Mouse (Mus musculus): ENCODE results near the gene Tprgl. TPM values are rescaled to one million over a fixed set of nuclear protein-coding genes. Genes with fewer than 3 reads are reported as not detected.

Tprgl gene
- polyA plus RNA-seq, 1 experiment from 2014 or later: 164 TPM

DNA sequence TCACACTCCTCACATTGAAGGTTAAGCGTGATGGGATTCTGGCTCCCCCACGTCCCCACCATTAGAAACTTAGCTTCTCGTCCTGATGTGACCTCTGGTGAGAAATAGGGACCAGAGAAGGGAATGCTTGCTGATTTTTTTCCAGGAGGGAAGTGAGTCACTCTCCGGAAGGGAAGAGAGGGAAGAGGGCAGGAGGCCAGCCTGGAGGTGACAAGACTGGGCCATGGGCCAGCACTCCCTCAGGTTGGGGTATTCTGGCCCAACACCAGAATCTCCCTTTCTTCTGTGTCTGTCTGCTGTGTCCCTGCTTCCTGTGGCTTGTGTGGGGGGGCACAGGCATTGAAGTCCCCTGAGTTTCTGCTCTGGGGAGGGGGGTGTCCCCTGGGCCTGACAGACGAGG, 23.1 kb upstream of the Tprgl start:
- Histone ChIP-seq H3K27ac (replicated peaks) (no peak overlapping the region), H3K9ac (replicated peaks) (no peak overlapping the region), H3K4me3 (no peak overlapping the region), H3K36me3 (peaks cover 6% of the 10 kb centered on the region; the same call in 1 of the 2 replicates), H3K4me1 (no peaks in the 10 kb centered on the region), H3K9me3 (no peaks in the 10 kb centered on the region), H3K4me2 (replicated peaks) (no peak overlapping the region), H3K27me3 (no peaks in the 10 kb centered on the region)
- WGBS: 83% methylated on average over 5 of the region's 5 CpGs
- ATAC-seq (ENCODE audit: low FRiP score, low read depth): no peak

DNA sequence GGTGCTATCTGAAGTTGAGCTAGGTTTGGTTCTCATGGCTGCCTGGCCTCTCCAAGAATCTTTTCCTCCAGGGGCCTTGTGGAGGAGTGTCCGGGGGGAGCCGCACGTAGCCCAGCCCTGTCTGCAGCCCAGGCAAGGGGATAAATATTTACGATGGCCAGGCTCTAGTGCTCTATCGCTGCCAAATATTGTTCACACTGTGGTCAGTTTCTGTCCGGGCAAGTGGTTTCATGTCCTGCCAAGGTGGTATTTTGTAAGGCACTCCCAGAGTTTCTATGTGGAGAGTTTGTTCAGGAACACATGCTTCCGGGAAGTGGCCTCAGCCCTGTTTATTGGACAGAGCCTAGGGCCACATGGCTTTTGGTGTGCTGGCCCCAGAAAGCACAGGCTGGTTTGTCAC, 20.5 kb upstream of the Tprgl start:
- H3K4me3 ChIP-seq: no peak overlapping the region
- H3K9me3 ChIP-seq: no peaks in the 10 kb centered on the region
- no peaks in the 10 kb centered on the region for H3K27me3 ChIP-seq
- H3K36me3 ChIP-seq: peaks cover 6% of the 10 kb centered on the region; the same call in 1 of the 2 replicates
- no peak overlapping the region for H3K9ac ChIP-seq (replicated peaks)
- no peaks in the 10 kb centered on the region for H3K4me1 ChIP-seq
- H3K27ac ChIP-seq (replicated peaks): no peak overlapping the region
- H3K4me2 ChIP-seq (replicated peaks): no peak overlapping the region
- 89% methylated on average over 7 of the region's 7 CpGs for WGBS
- no peak for ATAC-seq (ENCODE audit: low FRiP score, low read depth)

DNA sequence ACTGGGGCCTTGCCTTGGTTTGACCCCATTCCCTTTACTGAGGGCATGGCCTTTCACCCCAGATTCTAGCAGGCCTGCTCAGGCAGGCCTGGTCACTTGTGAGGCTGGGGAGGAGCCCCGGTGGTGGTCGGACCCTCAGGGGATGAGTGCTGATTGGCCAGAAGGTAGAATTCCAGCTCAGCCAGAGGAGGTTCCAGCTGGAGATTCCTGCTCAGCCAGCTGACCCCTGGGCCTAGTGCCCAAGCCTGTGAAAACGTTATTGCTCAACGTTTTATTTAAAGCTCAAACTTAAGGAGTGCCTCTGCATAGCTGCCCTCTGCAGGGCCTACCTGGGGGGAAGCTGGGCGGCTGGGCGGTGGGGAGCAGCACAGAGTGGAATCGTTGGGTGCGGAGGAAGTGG, 16.8 kb upstream of the Tprgl start:
- Histone ChIP-seq H3K9ac (replicated peaks) (no peak overlapping the region), H3K4me2 (replicated peaks) (no peak overlapping the region), H3K36me3 (no peaks in the 10 kb centered on the region), H3K27me3 (peaks cover 21% of the 10 kb centered on the region), H3K9me3 (no peaks in the 10 kb centered on the region), H3K4me1 (peaks cover 8% of the 10 kb centered on the region), H3K4me3 (no peak overlapping the region), H3K27ac (replicated peaks) (no peak overlapping the region)
- WGBS: 70% methylated on average over 8 of the region's 8 CpGs
- no peak for ATAC-seq (ENCODE audit: low FRiP score, low read depth)

DNA sequence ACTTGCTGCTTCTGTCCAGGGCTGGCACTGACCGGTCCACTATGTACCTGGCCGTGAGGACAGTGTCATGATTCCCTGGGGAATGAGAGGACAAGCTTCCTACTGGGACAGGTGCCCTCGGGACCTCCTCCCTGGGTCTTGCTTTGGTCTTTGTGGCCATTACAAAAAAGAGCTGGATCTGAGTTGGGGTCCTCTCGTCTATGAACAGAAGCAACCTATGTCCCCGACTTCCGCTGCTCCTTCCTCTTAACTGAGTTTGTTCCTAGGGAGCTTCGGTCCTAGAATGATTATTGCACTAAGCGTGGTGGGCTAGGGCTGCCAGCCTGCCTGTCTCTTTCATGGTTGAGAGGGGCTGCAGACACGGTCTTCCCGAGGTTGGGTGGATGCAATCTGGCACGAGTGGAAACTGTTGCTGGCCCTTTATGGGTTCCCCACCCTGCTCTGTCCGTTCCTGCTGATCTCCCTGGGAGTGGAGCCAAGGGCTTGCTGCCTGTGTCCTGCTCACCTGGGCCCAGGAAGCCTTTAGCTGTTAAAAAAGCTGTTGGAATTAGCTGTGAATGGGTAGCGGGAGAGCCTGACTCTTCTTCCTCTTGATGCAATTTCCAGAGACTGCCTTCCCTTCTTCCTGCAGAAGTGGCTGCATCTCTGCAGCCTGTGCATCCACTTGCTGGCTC, 11.6 kb upstream of the Tprgl start:
- Histone ChIP-seq H3K4me1 (peaks cover 35% of the 10 kb centered on the region), H3K27me3 (peaks cover 67% of the 10 kb centered on the region)

DNA sequence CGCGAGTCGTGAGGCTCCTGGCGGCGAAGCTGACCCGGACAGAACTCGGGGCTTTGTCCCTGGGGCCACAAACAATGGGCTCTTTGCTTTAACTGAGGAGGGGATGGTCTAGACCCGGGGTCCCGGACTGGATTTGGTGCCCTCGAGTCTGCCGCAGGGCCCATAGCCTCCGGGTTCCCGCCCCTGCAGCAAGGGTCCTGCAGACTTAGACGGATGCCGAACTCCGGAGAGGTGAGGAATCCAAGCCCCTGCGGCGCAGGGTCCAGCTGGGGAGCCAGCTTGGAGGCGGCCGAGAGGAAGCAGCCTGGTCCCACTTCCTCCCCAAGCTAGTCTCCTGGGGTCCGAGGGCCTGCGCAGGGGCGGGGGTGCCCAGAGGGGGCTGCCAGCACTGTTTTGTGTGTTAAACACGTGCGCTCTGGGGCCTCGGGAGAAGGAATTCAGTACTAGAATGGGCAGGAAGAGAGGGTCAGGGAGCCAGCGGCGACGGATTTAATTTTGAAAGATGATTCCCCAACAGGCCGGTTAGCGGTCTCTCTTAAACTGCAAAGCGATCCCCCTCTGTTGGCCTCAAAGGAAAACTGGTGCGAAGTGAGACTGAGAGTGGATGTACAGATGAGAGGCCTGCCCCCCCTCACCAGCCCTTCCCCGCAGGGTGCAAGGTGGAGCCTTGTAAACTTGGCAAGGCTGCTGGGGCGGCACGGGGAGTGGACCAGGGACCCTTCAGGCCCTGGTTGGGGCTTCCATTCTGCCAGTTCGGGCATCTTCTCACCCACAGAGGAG, 10.9 kb upstream of the Tprgl start:
- 2% methylated on average over 37 of the region's 37 CpGs for WGBS
- Histone ChIP-seq H3K4me1 (peaks cover 35% of the 10 kb centered on the region), H3K27me3 (peaks cover 67% of the 10 kb centered on the region), H3K4me2 (replicated peaks) (peak overlapping the region; percentile 98), H3K9ac (replicated peaks) (peak overlapping the region; percentile 68), H3K4me3 (peak overlapping the region; percentile 63), H3K36me3 (no peaks in the 10 kb centered on the region), H3K27ac (replicated peaks) (peak overlapping the region; percentile 30; the same call in 1 of the 2 replicates), H3K9me3 (no peaks in the 10 kb centered on the region)
- peak; percentile 53 for ATAC-seq (ENCODE audit: low FRiP score, low read depth)

More for the DNA sequence above, 11.6 kb upstream of the Tprgl start:
- H3K9ac ChIP-seq (replicated peaks): peak overlapping the region; percentile 68
- H3K4me3 ChIP-seq: peak overlapping the region; percentile 63
- H3K4me2 ChIP-seq (replicated peaks): peak overlapping the region; percentile 98
- 39% methylated on average over 13 of the region's 13 CpGs for WGBS
- H3K36me3 ChIP-seq: no peaks in the 10 kb centered on the region
- ATAC-seq (ENCODE audit: low FRiP score, low read depth): no peak
- no peak overlapping the region for H3K27ac ChIP-seq (replicated peaks)
- no peaks in the 10 kb centered on the region for H3K9me3 ChIP-seq

DNA sequence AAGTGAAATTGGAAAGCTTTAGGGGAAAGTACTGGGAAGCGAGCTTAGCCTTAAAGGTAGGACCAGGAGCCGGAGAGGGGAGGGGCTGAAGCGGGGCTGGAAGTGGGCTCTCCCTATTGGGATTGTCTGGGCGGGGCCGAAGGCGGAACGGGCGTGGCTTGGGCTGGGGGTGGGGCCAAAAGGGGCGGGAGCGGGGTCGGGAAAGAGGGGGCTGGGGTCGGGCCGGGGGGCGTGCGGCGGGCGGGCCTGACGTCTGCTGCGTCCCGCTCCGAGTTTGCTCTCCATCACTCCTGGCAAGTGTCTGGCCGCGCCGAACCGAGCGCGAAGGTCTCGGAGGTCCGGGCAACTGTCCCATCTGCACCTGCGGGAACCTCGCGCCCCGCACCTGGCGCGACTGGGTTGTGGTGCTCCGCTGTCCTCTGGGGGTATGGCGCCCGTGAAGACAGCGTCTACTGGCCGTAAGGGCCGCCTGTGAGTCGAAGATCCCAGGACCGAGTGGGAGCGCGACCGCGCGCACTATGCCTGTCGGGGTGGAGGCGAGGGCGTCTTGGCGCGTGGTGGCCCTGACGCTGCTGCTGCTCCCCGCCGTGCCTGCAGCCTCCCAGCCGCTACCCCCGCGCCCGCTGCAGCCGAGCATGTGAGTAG, 10.2 kb upstream of the Tprgl start, which contains the start of gene Megf6:
Gene Megf6 (plus strand): TSS at position 225 of the 645 bp plus-strand sequence.
- ATAC-seq (ENCODE audit: low FRiP score, low read depth): peak; percentile 73
- Histone ChIP-seq H3K27ac (replicated peaks) (peak within 1 kb of the TSS; percentile 30; the same call in 1 of the 2 replicates), H3K27me3 (peaks cover 67% of the 10 kb centered on the region), H3K4me3 (peak within 1 kb of the TSS; percentile 63), H3K36me3 (no peaks in the 10 kb centered on the region), H3K4me1 (peaks cover 35% of the 10 kb centered on the region), H3K9me3 (no peaks in the 10 kb centered on the region), H3K4me2 (replicated peaks) (peak within 1 kb of the TSS; percentile 98), H3K9ac (replicated peaks) (peak within 1 kb of the TSS; percentile 68)
- under 1% methylated on average over 54 of the region's 61 CpGs for WGBS

DNA sequence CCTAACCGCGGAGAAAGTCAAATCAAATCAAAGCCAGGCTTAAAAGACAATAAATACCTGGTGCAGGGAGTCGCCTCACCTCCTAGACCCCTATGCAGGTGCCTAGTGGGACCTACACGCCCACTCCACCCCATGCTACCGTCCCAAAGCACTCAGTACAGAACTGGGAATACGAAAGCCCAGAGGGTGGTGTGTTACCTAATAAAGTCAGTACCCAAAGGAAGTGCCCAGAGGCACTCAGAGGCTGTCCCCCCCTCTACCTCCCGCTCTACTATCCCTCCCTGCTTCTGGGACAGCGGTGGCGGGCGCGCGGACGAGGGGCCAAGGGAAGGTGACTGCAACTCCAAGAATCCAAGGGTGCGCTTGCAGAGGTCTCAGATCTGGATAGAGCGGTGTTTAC, 9.6 kb upstream of the Tprgl start:
- no peaks in the 10 kb centered on the region for H3K36me3 ChIP-seq
- peak overlapping the region; percentile 68 for H3K9ac ChIP-seq (replicated peaks)
- ATAC-seq (ENCODE audit: low FRiP score, low read depth): peak; percentile 24; the same call in 1 of the 2 replicates
- peaks cover 35% of the 10 kb centered on the region for H3K4me1 ChIP-seq
- 1% methylated on average over 15 of the region's 15 CpGs for WGBS
- peak overlapping the region; percentile 63 for H3K4me3 ChIP-seq
- no peak overlapping the region for H3K27ac ChIP-seq (replicated peaks)
- H3K9me3 ChIP-seq: no peaks in the 10 kb centered on the region
- peak overlapping the region; percentile 98 for H3K4me2 ChIP-seq (replicated peaks)
- H3K27me3 ChIP-seq: peaks cover 67% of the 10 kb centered on the region

DNA sequence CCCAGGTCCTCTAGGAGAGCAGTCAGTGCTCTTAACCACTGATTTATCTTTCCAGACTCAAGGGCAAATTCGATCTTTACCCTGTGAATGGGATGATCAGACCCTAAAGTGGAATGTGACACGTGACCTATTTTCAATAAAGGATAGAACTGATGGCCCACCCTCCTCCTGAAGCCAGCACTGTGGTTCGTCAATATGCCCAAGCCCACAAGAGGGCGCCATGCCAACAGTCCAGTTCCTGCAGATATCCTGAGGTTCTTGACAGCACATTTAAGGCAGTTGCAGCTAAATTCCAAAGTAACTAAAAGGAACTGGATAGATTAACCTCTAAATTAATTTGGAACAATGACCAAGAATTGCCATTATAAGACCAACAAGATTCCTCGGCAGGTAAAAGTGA, 6.6 kb upstream of the Tprgl start:
- H3K27me3 ChIP-seq: peaks cover 44% of the 10 kb centered on the region
- no peak overlapping the region for H3K9ac ChIP-seq (replicated peaks)
- WGBS: 26% methylated on average over 5 of the region's 5 CpGs
- H3K4me1 ChIP-seq: peaks cover 25% of the 10 kb centered on the region
- no peak overlapping the region for H3K4me3 ChIP-seq
- no peak overlapping the region for H3K27ac ChIP-seq (replicated peaks)
- no peak for ATAC-seq (ENCODE audit: low FRiP score, low read depth)
- H3K4me2 ChIP-seq (replicated peaks): no peak overlapping the region
- H3K9me3 ChIP-seq: no peaks in the 10 kb centered on the region
- no peaks in the 10 kb centered on the region for H3K36me3 ChIP-seq

DNA sequence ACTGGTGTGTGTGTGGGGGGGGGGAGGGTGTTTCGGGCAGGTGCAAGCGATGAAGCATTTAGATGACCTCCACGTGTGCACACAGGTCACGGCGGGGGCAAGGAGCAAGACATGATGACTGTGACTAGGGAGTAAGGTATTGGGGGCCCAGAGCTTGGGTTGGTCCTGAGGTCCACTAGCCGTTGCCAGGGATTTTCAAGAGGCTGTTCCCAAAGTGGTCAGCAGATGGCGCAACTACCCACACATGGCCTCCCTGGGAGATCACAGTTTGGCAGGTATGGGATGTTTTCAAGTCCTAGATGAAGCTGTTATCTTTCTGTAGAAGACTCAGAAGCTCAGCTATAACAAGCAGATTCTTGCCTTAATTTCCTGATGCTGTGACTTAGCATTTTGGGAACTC, 2.8 kb upstream of the Tprgl start:
- peaks cover 7% of the 10 kb centered on the region for H3K27me3 ChIP-seq
- no peak for ATAC-seq (ENCODE audit: low FRiP score, low read depth)
- H3K4me3 ChIP-seq: no peak overlapping the region
- H3K4me1 ChIP-seq: peaks cover 21% of the 10 kb centered on the region
- H3K9ac ChIP-seq (replicated peaks): no peak overlapping the region
- 18% methylated on average over 7 of the region's 7 CpGs for WGBS
- H3K9me3 ChIP-seq: no peaks in the 10 kb centered on the region
- H3K4me2 ChIP-seq (replicated peaks): no peak overlapping the region
- no peak overlapping the region for H3K27ac ChIP-seq (replicated peaks)
- H3K36me3 ChIP-seq: peaks cover 6% of the 10 kb centered on the region

DNA sequence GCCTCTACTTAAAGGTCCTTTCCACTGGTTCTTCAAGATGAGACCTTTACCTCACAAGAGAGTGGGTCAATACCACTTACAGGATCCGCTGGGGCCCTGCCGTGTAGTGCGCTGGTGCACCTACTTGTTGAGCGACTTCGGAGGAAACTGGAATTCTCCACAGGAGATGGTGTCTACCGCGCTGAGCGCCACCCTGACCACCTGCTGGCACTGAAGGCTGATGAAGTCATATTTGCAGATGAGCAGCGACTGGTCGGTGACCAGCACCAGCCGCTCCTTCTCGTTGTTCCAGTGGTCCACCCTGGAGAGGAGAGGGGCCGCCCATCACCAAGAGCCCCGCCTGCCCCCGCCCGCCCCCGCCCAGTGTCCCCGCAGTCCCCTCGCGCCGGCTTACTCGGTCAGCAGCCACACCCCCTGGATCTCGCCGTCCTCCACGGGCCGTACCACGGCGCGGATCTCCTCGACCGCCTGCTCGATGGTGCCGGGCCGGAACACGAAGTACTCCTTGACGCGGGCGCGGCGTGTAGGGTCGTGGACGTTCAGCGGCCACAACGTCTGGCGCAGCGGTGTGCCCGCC, 417 bp downstream of the Tprgl start:
- Histone ChIP-seq H3K36me3 (peaks cover 38% of the 10 kb centered on the region), H3K4me2 (replicated peaks) (peak overlapping the region; percentile 92), H3K27ac (replicated peaks) (peak overlapping the region; percentile 66; the same call in 1 of the 2 replicates), H3K9ac (replicated peaks) (peak overlapping the region; percentile 86), H3K4me1 (peaks cover 22% of the 10 kb centered on the region), H3K4me3 (peak overlapping the region; percentile 95), H3K9me3 (no peaks in the 10 kb centered on the region), H3K27me3 (no peaks in the 10 kb centered on the region)
- peak; percentile 68; the same call in 1 of the 2 replicates for ATAC-seq (ENCODE audit: low FRiP score, low read depth)
- 3% methylated on average over 45 of the region's 47 CpGs for WGBS

DNA sequence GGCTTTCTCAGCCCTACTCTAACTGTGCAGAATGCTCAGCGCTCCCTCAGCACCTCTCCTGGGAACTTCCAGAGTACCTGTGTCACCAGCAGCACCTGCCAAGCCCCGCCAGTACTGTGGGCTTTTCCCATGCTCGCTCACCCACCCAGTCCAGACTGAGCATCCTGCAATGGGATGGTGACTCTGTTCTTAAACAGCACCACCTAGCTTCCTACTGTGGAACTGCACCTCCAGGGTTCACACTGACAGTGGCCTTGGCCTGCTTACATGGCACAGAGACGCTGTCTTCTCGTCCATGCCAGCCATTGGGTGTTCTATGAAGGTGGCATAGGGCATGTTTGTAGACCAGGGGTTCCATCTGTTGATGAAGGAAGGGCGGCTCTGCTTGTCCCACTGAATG, 1.5 kb downstream of the Tprgl start:
- 16% methylated on average over 6 of the region's 6 CpGs for WGBS
- H3K9me3 ChIP-seq: no peaks in the 10 kb centered on the region
- peaks cover 24% of the 10 kb centered on the region for H3K4me1 ChIP-seq
- no peak overlapping the region for H3K9ac ChIP-seq (replicated peaks)
- H3K27me3 ChIP-seq: no peaks in the 10 kb centered on the region
- no peak overlapping the region for H3K27ac ChIP-seq (replicated peaks)
- ATAC-seq (ENCODE audit: low FRiP score, low read depth): peak; percentile 20; the same call in 1 of the 2 replicates
- 0 out of 2 replicates have a peak overlapping the region, but pooled peaks have one; percentile 95 for H3K4me3 ChIP-seq
- H3K4me2 ChIP-seq (replicated peaks): peak overlapping the region; percentile 92
- peaks cover 48% of the 10 kb centered on the region for H3K36me3 ChIP-seq
